Mouse (Mus musculus) erythroblast, embryonic 14.5 days (primary cell): ENCODE measurements around the gene Elmo3.

Source experiments
- GATA1 ChIP-seq: IDR thresholded peaks from 2 replicates; pipeline ENCODE4 v1.6.1; 2012; ENCODE audit warnings: low read length, inconsistent platforms, mixed read lengths
- TAL1 ChIP-seq: IDR thresholded peaks from 3 replicates; pipeline ENCODE4 v1.6.1; 2012; ENCODE audit warnings: low read length, inconsistent platforms, mixed read lengths

- TF ChIP-seq GATA1 (no peak), TAL1 (no peak)
Measured at GRCm38 (mm10) chr8:105270916-105271186, 34.5 kb upstream of the Elmo3 start.
